Mouse (Mus musculus) c-Kit-positive CD71-positive TER-119-negative erythroid progenitor cells, embryonic 14.5 days (primary cell): ENCODE measurements around the gene H2afj.
"Not testable (repeated sequence)": the region's sequence is repeated elsewhere in the genome, so short reads cannot be mapped to it uniquely, and the experiment has no call there.

ENCODE experiments used
- DNase-seq: peaks from one replicate; pipeline ENCODE4 v3.0.0-alpha.2; 2013; ENCODE audit warnings: low read depth

Gene H2afj

DNA sequence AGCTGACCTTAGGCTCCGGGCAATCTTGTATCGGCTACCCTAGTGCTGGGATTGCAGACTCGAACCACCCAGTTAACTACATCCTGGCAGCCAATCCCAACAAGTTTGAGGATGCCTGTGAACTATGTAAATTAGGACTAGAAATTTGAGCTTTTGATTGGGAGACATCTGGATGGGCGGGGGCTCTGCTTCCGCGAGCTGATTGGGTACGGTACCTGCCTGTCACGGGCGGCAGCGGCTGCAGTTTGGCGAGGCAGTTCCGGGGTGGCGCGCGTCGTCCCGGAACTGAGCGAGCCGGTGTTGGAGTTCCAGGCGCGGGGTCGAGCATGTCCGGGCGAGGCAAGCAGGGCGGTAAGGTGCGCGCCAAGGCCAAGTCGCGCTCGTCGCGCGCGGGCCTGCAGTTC, at the start of gene H2afj:
Gene H2afj, plus strand, starts transcription at position 231 of the 404 bp plus-strand sequence.
- DNase-seq = peak; percentile 92

DNA sequence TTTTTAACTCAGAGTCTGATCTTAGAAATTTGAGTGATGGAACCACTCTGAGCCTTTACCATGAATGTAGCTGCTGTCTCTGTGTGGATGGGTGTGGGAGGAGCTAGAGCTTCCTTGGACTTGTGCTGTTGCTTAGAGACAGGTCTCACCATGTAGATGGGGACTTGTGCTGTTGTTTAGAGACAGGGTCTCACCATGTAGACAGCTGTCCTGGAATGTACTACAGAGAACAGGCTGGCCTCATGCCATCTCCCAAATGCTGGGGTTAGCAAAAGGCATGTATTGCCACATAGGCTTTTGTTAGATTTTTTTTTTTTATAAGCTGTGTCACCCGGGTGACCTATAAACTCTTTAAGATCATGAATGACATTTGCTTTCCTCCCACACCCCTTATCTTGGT, 44.1 kb upstream of the H2afj start:
- DNase-seq = no peak

DNA sequence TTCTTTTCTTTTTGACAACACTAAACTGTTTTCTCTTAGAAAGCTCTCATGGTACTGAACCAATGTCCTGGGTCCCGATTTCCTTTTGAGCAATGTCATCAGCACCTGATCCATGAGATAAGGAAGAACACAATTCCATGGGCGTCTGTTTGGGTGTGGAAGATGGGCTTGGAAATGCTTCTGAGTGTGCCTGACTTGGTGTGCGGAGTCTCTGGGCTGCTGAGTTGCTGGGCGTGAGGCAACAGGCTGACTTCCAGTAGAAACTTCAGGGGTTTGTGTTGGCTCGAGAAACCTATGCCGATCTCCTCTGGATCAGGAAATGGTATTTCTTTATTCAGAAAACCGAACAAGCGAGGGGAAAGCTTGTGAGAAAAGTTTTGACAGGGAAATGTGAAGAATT, 38.9 kb upstream of the H2afj start:
- DNase-seq = no peak

DNA sequence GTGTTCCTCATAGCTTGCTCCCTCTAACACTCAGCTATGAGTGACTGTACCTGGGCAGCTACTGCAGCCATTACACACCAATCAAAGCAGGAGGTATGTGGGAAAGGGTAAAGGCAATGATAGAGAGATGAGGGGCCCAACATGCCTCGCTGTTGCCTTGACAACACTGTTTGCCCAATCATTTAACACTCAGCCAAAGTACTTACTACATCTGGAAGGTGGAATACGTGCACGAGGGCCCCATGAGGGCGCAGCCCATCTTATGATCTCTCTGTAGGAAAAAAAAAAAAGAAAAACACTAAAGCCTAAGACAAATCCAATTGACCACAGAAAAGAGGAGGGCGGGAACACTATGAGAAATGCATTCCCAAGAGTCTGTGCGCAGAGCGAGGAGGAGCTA, 38.2 kb upstream of the H2afj start:
- DNase-seq = no peak

DNA sequence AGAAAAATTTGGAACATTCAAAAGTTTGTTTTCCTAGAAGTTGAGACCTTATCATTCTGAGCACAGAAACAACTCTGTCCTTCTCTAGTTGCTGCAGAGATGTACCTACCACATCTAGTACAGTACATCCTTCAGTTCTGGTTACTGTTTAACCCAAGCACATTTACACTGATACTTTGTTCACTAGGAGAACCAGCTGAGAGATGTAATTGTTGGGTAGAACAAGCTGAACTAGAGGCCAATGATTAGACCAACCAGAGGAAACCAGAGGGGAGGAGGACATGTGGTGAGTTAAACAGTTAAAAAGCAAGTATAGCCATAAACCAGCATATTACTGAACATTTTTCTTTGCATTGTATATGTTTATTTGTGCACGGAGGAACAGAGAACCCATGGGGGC, 31.7 kb upstream of the H2afj start:
- DNase-seq = no peak

DNA sequence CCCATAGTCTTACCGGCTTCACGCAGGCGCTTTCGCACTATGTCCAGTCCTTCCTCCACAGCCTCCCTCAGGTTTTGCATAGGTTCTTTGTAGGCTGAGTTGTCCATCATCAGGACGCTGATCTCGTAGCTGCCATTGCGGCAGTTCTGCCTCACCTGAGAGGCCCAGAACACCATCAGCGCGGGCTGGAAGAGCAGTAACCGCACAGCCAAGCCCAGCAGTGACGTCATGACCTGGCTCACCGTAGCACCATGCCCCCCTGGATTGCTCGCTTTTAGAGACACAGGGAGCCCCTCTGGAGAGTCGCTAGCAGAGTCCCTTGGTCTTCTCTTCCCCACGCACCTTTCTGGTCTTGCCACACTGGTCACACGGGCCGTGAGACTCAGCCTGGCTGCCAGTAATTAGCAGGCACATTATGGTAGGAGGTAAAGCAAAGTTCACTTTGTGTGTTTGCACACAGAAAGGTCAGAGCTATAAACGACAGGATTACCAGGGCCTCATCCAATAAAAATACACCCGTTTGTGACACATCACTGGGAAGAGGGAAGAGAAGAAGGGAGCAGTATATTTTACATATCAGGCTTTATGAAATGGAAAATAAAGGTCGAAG, 26.6 kb upstream of the H2afj start, which contains the start of gene Gucy2c:
Gene Gucy2c, minus strand, starts transcription at position 389 of the 610 bp plus-strand sequence.
- DNase-seq = no peak

DNA sequence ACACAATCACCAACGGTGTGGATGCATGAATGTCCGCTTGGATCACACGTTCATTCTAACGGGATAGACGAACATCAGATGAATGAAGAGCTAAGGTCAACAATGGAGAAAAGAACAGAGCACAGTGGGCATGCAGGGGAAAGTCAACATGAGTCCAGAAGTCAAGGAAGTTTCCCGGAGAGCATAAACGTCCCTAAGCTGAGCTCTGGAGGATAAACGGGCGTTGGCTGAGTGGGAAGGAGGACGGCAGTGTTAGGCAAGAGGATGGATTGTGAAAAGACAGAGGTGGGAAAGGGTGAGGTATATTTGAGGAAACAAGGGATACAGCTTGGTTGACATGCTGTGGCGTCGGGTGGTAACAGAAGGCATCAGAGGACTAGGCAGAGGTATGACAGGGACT, 25.9 kb upstream of the H2afj start:
- no peak for DNase-seq

DNA sequence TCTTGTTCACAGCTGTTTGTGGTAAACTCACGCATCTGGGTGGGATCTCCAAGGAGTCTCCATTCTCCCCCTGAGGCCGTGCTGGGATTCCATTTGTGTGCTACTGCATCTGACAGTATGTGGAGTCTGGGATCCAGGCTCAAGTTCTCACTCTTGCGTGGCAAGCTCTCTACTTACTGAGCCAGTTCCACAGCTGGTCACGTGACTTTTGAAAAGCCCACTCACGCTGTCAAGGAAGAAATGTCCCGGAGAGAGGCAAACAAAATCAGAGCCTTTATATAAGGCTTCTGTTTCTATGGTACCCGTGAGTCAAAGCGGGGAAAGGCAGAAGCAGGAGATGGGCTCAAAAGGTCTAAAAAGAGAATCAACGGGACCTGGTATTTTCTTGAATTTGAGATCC, 25.3 kb upstream of the H2afj start:
- DNase-seq = no peak

DNA sequence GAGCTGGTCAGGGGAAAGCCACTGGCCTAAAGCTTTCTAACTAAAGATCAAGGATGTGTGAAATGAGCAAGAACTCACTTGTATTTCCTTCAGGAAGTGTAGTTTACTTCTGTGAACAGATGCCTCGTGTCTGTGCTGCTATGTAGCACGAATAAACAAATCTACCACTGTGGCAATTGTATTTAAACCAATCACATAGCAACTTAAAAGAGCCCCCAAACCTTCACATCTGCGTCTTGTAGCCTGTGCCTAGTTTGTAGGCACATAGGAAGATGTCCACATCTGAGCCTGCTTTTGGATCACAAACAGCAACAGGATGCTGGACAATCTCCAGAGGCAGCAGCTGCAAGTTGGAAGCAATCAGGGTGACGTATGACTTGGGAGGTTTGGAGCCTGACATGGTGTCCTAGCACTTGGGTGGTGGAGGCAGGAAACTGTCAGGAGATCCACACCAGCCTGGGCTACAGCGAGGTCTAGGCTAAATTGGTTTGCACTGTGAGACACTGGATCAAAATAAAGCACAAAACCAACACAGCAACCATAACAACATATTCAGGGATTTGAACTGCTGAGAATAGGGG, 18.6 kb upstream of the H2afj start:
- DNase-seq = no peak

DNA sequence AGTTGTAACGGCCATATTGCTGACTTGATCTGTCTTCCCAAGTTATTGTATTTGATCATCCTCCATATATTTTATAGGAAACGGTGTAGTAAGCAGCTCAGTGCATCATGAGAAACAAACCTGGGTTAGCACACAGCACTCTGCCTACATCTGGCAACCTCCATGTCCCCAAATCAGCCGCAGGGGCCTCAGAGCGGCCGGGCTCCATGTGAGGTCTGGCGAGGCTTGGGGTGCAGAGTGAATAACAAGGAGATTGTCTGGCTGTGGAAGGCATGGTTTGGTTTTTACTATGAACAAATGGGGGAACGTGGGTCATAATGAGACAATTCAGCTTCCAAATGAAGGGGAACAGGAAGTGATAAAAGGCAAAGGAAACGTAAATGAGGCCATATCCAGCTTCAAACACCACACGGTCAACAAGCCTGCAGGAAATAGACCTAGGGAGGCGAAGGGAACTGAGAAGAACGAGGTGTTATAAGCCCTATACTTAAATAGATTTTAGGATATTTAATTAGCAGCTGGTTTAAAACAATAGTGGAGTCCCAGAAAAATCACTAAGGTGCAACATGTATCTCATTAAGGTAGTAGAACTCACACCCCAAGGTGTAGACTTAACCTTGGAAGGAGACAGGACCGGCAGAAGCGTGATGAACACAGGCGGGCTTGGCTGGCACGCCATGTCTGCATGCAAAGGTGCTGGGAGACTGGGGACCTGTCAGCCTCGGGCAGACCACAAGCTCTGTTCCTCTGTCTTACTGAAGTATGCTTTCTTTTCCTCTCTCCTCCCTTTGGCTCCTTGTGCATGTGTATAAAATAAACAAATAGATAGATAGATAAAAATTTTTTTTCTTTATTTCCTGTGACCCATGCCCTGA, 14.9 kb upstream of the H2afj start:
- DNase-seq = no peak

DNA sequence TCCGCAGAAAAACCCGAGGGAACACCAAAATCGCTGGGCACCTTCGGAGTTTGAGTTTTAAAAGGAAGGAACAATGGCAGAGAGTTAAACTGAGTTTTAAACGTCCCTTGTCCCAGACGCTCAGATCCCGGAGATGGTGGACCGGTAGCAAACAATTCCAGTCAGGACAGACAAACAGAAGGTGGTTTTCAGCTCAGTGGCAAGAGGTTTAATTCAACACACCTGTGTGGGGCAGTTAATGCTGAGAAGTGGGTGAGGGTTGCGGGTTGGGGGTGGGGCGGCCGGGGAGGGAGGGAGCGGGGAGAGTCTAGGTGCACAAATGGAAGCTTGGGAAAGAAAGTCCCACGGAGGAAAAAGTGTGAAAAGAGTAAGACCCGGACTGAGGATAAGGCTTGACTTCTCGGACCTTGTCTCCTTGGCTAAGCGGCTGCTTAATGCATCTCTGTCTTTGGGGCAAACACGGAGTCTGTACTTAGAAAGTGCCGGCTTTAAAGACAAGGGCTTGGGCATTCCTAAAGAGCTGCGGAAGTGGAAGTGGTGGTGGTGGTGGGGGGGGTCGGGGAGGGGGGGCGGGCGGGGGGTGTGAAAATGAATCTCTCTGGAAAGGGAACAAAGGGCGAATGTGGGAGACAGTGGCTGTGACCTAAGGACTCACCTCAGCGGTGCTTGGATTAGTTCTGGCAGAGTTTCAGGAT, 14.1 kb upstream of the H2afj start:
- no peak for DNase-seq

DNA sequence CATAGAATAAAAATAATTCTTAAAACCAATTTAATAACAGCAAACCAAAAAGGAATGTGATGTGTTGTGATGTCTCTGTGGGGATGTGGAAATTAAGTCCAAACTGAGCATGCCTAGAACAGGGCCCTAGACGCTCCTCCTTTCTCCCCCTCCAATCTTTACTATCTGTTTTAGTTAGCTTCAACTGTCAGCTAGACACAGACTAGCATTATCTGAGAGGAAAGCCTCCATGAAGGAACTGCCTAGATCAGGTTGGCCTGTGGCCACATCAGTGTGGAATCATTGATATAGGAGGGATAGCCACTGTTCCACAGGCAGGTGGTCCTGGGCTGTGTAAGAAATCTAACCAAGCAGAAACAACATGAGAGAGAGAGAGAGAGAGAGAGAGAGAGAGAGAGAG, 12.9 kb upstream of the H2afj start:
- DNase-seq = no peak

DNA sequence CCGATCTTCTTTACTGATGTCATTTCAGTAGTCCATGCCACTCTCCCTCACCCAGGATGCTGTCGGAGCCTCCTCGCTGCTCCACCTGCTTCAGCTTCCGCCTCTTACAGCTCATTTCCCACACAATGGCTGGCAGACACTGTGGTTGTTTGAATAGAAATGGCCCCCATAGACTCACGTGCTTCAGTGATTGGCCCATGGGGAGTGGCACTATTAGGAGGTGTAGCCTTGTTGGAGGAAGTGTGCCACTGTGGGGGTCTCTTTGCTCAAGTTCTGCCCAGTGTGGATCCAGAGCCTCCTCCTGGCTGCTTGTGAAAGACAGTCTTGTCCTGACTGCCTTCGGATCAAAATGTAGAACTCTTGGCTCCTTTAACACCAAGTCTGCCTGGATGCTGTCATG, 12.2 kb upstream of the H2afj start:
- no peak for DNase-seq

DNA sequence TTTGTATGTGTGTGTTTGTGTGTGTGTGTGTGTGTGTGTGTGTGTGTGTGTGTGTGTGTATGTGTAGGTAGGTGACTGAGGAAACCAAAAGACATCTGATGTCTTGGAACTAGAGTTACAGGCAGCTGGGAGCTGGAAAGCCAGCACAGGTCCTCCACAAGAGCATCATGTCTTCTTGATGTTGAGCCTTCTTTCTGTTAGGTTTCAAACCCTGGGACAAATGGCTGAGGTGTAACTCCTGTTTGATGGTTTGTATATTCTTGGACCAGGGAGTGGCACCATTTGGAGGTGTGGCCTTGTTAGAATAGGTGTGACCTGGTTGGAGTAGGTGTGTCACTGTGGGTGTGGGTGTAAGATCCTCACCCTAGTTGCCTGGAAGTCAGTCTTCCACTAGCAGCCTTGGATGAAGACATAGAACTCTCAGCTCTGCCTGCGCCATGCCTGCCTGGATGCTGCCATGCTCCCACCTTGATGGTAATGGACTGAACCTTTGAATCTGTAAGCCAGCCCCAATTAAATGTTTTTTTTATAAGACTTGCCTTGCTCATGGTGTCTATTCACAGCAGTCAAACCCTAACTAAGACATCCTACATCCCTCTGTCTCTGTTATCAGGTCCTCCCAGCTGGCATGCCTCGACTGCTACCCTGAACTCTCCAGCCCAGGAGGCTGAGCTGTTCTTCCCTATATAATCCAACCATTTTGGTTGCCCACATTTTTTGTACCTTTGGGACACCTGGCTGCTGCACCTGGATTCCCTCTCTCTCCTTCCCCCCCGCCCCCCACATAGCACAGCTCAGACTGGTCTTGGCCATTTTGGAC, 10.0 kb upstream of the H2afj start:
- DNase-seq = not testable (repeated sequence)

DNA sequence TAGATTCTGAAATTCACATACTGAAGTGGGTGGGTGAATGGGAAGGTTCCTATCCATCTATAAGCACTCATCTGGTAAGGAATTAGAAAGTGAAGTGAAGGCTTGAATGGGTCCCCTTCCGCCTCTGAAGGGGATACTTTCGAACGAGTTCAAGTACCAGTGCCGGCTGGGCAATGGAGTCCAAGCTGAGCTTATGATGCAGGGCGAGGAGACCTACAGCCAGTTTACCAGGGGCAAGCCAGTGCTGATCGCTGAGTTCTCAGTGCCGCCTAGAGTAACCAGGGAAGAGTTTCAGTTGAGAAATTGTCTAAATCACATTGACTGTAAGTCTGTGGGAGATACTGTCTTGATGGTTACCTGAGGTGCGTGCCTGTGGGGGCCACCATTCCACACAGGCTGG, 7.3 kb upstream of the H2afj start:
- no peak for DNase-seq

DNA sequence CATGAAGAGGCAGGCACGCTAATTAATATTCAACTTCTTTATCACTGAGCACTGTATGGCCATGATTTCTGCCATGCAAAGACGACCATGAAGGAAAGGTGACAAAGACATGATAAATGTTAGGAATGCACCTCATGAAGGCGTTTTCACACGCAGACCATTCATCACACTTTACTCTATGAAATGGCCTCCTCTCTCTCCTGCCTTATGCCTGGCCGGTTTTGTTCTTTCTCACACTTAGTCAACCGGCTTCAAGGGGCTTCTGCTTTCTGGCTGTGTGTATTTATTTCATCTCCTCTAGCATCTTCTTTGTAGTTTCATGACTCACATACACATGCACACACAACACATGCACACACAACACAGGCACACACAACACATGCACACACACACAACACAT, 6.8 kb upstream of the H2afj start:
- DNase-seq = no peak

DNA sequence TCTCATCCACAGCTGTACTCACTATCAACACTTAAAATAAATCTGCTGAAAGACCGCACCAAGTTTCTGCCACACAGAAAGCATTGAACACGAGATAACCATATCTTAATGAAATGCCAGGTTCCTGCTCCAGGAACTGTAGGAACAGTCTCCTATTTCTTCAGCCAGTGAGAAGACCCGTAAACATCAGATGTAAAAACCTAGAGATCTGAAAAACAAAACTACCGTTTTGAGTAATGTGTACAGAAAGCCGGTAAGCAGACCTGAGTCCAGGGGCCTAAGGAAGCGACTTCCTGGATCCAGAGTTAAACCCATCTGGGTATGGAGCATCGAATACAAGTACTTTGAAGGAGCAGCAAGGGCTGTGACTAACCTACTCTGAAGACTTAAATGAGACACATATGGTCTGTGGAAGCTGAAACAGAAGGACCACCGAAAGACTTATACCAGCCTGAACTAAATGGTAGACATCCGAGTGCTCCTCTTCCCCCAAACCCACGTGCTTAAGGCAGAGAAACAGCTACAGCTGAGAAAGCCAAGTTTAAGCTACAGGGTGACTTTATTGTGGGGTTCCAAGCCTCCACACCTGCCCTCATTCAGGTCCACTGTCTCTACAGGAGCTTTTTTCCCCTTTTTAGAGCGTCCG, 4.8 kb upstream of the H2afj start:
- DNase-seq = peak; percentile 46

DNA sequence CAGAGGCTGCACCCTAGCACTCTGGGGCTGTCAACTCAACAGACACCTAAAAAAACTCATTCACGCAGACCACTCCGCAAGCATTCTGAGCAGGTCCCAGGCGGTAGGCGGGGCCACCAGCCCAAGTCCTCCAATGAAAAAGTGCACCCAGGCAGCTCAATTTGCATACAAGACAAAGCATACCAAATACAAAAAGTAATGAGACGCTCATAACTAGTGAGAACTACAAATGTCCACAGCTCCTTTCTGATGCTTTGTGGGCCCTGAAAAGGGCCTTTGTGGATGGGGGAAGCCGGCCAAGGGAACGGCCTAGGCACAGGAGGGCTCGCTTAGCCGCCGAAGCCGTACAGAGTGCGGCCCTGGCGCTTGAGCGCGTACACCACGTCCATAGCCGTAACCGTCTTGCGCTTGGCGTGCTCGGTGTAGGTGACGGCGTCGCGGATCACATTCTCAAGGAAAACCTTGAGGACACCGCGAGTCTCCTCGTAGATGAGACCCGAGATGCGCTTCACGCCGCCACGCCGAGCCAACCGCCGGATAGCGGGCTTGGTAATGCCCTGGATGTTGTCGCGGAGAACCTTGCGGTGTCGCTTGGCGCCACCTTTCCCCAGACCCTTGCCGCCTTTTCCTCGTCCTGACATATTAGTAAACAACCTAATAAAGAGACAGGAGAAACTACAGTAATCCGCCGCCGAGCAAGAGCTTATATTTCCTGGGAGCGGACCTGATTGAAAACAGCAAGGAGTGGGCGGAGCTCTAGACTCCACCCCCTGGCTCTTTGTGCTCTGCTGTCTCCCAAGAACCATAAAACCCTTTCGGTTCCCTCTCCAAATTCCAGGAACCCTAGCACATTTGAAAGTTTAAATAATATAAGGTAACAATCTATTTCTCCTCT, 4.1 kb upstream of the H2afj start, which contains the start of gene Hist4h4:
Gene Hist4h4, minus strand, starts transcription at position 677 of the 895 bp plus-strand sequence.
- DNase-seq = peak; percentile 99

DNA sequence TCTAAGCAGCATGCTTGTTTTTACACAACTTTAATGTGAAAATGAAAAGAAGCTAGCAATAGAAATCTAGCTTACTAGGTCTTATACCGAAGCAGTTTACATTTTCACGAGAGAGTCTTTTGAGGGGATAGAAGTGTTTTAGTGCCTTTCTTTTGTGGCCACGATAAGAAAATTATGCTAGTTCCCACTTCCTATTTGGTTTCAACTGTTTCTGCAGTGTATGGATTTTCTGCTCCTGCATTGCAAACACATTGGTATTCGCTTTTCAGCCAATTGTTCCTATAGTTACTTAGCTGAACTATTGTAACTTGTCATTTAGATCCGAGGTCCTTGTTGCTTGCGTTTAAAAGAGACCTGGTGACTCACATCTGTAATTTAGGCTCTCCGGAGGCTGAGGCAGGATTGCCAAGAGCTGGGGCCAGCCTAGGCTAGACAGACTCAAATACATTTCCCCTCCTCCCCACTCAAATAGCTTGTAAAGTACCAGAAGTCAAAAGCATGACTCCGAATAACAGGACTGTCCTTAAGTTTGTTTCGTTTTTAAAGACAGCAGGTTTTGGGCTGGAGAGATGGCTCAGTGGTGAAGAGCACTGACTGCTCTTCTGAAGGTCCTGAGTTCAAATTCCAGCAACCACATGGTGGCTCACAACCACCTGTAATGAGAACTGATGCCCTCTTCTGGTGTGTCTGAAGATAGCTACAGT, 3.2 kb upstream of the H2afj start:
- peak; percentile 60 for DNase-seq

DNA sequence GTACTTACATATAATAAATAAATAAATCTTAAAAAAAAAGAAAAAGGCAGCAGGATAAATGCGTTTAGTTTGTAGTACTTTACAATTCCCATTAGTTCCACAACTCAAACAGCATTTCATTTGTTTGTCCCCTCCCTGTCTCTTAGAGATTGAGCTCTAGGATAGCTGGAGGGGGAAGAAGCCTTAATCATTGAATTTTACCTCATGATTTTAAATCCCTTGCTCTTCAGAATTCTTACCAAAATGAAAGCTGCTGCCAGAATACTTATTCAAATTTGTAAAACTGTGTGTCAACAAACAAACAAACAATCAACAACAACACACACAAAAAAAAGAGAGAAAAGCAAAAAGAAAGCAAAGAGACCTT, 2.7 kb upstream of the H2afj start:
- DNase-seq = no peak
